Mouse (Mus musculus) bone marrow, adult 2 months (tissue): ENCODE results near the gene Ncapd3. TPM values are rescaled to one million over a fixed set of nuclear protein-coding genes. Genes with fewer than 3 reads are reported as not detected.

Source experiments
- H3K27ac ChIP-seq: fragments of 200-500 bp; 2 replicates; pipeline ENCODE4 v1.5.1; 2012; ENCODE audit warnings: low read depth, mild to moderate bottlenecking, control low read depth, inconsistent platforms, low read length; ENCODE audit not compliant: control insufficient read depth, poor library complexity, insufficient read depth
- H3K4me1 ChIP-seq: fragments of 200-500 bp; 2 replicates; pipeline ENCODE4 v1.6.1; 2011; ENCODE audit warnings: low read length; ENCODE audit not compliant: control insufficient read depth, insufficient read depth
- H3K4me3 ChIP-seq: fragments of 200-500 bp; replicated peaks from 2 replicates; pipeline ENCODE3; 2011; ENCODE audit warnings: mild to moderate bottlenecking, low read depth, low read length, control low read depth; ENCODE audit not compliant: control insufficient read depth
- CTCF ChIP-seq: fragments of 200-500 bp; IDR thresholded peaks from 2 replicates; pipeline ENCODE4 v1.5.1; 2011; ENCODE audit warnings: low read length, control low read depth; ENCODE audit not compliant: control insufficient read depth, insufficient read depth
- POLR2A ChIP-seq: fragments of 200-500 bp; IDR thresholded peaks from 2 replicates; pipeline ENCODE4 v1.6.1; 2011; ENCODE audit warnings: low read depth, mild to moderate bottlenecking, control low read depth, low read length, borderline replicate concordance; ENCODE audit not compliant: control insufficient read depth
- WGBS: fragments of 180-500 bp; shearing (Covaris S2); methylation state at CpG from one replicate; pipeline ENCODE4 v1.1.7; 2018; 5-methylcytosine and 5-hydroxymethylcytosine counted together
- polyA plus RNA-seq: library from polyadenylated mRNA; stranded (reverse); fragments of >200 nt; gene quantifications from 2 replicates; pipeline ENCODE4 v1.2.4, GENCODE M21; 2011; ENCODE audit warnings: low replicate concordance; ENCODE audit not compliant: missing spikeins, insufficient read depth, insufficient read length

Ncapd3 gene
- polyA plus RNA-seq, 1 experiment: 25.6 TPM

DNA sequence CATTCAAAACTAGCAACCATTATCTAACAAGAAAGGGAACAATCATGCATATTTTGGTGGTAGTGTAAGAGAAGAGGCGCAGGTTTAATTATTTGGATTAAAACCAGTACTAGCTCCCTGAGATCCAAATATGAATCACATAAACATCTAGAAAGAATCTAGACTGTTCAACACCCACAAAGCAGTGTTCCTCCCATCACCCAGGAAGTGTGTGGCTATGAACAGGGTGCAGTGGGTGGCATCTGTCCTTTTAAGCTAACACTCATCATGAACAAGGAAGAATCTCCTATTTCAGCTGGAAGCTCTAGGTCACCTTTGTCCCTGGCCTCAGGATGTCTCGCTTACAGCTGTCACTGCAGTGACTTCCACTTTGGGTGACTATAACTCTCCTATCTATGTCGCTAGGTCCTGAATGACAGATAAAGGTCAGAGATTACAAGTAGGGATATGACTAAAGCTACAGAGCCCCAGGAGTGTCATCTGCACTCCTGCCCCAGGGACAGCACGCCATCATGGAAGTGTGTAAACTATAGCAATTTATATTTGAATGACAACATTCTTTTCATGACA, 114.4 kb downstream of the Ncapd3 start:
- Histone ChIP-seq H3K4me1 (no peaks in the 10 kb centered on the region), H3K4me3 (no peak overlapping the region), H3K27ac (no peak overlapping the region)
- TF ChIP-seq POLR2A: no peak
- TF ChIP-seq CTCF: no peak
- 70% methylated on average over 4 of the region's 4 CpGs for WGBS

Other genes with a start within 250 kb of the Ncapd3 start
- gene Glb1l2, start 223.7 kb upstream of the Ncapd3 start, polyA plus RNA-seq: not detected in 2 replicates
- gene Glb1l3, start 169.3 kb upstream of the Ncapd3 start, polyA plus RNA-seq: not detected in 2 replicates
- gene Gm1110, start 107.1 kb upstream of the Ncapd3 start, polyA plus RNA-seq: not detected in 2 replicates
- 5.5 and 12.0 TPM in 2 replicates for gene Acad8, start 30.6 kb upstream of the Ncapd3 start, polyA plus RNA-seq
- gene Thyn1, start 30.5 kb upstream of the Ncapd3 start, polyA plus RNA-seq: 23.6 and 42.5 TPM in 2 replicates
- gene Vps26b, start 110 bp upstream of the Ncapd3 start, polyA plus RNA-seq: 6.6 and 17.7 TPM in 2 replicates
- 7.3 TPM in 1 of 2 replicates, not detected in the other for gene Jam3, start 125.2 kb downstream of the Ncapd3 start, polyA plus RNA-seq